Mouse (Mus musculus): ENCODE data around the gene Sympk.

The Sympk gene

DNA sequence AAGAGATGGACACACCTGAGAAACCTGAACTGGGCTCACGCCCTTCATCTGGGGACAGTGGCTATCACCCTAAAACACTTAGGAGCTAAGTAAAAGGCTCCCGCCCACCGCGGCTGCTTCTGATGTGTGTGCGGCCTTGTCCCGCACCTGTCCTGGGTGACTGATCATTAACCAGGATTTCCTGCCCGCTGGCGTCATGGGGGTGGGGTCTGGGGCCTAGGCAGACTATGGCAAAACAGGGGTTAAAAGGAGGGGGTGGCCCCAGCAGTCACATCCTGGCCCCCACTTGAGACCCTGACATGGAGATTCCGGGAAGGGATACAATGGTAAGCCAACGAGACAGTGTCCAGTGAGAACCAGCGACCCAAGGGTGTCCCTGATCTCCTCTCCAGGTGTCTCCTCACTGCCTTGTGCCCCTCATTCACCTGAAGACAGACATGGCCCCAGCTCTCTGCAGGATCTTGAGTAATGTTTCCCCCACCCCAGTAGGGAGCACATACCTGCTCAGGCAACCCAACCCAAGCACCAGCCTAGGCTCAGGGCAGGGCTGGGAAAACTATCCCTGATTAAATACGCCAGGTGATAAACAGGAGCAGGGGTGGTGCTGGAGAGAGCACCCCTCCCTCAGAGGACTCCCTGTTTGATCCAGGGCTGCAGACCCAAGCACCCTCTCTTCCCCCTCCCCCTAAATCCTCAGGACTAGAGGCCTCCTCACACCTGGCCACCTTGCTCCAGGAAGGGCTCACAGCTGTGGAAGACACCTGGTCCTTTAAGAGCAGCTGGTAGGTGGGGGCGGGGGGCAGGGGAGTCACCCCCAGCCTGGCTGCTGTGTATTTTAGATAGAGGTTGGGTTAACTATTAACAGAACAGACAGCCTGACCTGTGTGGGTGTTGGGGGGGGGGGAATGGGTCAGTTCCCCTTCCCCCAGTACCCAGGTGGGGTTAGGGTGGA, 16.9 kb upstream of the Sympk start:
- peak; percentile 44 for DNase-seq

GRCm38 (mm10) chr7:19010581-19010980, 13.6 kb upstream of the Sympk start:
- DNase-seq = no peak

DNA sequence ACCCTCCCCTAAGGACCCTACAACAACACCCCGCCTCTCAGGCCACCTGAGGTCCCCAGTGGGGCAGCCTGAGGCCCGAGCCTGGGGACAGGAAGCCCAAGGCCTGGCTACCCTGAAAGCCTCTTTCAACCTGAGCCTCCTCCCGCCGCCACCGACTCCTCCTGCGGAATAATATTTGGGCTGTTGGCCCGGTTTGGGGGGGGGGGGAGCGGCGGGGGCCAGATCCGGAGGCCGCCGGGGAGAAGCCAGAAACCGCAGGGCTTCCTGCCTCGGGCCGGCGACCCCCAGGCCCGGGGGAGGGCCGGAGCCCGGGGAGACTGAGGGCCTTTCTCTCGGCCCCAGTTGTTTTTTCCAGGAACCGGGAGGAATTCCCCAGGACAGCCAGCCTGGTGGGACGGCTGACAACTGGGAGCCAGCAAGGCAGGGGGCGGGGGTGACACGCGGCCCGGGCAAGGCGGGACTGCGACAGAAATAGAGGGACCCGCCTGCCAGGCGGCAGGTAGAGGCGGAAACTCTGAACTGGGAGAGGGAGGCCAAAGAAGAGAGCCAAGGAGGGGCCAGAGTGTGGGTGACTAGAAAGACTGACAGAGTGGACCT, 12.1 kb upstream of the Sympk start:
- peak; percentile 68 for DNase-seq

DNA sequence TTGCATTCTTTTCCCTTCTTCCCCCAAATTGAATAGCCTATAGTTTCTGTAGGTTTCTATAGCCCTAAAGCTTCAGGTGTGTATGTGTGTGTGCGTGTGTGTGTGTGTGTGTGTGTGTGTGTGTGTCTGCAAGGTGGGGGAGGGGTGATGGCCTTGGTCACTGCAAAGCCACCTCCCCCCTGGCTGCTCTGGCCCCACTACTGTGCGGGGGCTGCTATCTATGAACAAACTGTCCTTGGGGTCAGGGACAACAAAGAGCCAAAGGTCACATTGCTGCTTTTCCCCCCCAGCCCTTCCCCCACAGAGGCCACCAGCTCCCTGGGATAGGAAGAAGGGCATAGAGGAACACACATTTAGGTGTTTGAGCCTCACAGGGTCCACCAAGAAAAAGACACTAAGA, 11.3 kb upstream of the Sympk start:
- DNase-seq = no peak

- DNase-seq = no peak
These were observed 9.7 kb upstream of the Sympk start for GRCm38 (mm10) chr7:19014452-19014851.

DNA sequence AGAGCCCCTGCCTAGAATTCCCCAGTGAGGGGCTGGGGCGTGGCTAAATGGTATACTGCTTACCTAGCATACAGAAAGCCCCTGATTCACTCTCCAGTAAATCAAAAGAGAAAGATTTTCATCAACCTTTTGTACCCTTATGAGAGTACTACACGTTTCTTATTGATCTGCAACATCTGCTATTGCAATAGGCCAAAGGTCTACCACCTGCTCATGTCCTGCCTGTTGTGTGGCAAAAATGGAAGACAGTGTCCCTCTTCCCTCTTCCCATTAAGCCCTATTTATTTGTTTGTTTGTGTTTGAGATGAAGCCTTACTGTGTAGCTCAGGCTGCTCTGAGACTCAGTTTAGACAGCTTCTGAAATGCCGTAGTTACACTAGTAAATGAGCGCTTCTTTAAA, 8.1 kb upstream of the Sympk start:
- no peak for DNase-seq

DNA sequence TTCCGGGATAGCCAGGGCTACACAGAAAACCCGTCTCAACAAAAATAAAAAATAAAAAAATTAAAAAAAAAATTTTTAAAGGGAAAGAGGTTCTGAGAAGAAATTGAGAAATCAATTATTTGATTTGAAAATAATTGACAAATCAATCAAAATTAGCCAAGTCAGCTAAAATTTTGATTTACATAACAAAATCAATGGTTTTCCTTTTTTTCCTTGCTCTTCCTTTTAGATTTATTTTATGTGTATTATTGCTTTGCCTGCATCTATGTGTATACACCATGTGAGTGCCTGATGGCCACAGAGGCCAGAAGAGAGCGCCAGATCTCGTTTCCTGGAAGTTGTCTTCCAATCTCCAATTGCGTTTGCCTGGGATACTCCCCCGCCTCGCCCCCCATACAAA, 6.3 kb upstream of the Sympk start:
- DNase-seq = no peak

DNA sequence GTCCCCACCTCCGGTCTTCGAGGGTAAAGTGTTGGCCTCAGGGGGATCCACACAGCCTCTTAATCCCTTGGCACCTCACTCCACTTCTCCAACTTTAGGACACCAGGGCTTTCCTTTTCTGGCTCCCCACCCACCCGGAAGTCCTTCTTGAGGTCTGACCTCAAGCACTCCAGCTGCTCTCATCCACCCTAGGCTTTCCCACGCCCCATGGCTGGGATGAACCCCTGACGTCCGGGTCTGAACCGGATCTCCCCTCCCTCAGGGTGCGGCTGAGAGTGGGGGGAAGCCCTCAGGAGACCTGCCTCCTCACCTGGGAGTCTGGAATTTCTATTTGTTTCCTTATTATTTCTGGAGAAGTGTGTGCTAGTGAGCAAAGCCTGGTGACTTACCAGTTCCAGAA, 3.1 kb upstream of the Sympk start:
- DNase-seq = no peak

DNA sequence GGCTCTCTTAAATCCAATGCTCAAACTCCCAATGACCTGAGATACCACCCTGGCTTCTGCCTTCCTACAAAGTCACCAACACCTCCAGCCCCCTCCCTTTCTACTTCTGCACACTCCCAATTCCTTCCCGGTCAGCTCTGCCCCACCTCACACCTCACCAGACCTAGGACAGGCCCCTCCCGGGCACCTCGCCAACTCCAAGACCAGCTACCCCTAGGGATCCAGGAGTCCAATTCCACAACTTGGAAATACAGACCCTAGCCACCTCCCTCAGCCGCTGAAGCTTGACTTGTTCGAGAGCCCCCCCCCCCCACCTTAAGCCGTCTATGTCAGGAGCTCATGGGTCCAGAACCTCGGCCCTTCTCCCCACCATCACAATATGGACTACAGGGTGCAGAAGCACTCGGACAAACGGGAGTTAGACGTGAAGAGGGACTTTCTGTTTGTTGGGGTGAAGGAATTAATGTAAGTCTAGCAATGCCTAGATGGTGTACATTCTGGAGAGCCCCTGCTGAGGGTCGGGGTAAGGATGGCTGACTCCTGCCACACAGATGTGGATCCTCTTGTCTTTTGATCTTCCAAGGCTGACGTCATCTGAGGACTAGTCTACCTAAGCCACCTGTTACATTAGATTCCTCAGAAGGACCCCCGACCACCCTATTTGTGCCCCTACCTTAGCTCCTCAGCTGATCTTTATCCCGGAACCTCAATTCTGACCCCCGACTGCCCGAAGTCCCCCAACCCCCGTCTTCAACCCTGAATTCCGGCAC, 1.8 kb upstream of the Sympk start:
- DNase-seq = peak; percentile 46

DNA sequence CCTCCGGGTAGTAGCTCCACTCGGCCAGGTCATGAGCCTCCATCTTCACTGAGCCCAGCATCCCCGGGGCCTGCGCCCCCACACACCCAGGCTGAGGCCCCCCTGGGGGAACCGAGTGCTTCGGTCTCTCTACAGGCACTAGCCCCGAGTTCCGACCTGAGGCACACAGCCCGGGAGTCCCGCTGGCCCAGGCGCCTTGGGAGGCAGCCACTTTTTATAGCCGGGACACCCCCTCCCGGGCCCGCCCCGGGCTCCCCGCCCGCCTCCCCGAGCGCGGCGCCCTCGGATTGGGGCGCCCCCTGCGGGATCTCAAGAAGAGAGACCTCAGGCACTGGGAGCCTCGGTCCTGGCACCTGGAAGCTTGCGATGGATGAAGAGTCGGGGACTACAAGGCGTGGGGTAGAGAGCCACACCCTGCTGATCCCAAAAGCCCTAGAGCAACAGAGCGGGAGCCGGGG, 791 bp upstream of the Sympk start, which contains the start of gene Foxa3:
Gene Foxa3 (minus strand): TSS at position 182 of the 458 bp plus-strand sequence.
- DNase-seq = peak; percentile 63

GRCm38 (mm10) chr7:19024581-19025255, 541 bp downstream of the Sympk start:
- peak; percentile 61 for DNase-seq

DNA sequence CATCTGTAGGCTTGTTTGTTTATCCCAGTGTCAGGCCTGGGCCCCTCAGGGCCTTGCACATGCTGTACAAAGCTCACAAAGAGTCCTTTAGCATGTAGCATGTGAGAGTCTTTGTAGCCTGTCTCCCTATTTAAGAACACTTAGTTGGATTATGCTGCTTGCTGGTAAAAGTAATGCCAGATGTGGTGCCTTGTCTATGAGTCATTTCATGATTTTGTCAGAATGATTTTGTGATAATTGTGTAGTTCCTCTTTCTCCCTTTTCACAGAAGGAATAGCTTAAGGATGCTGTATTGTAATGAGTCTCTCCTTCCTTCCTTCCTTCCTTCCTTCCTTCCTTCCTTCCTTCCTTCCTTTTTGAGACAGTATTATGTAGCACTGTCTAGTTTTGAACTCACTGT, 3.9 kb downstream of the Sympk start:
- DNase-seq = no peak

DNA sequence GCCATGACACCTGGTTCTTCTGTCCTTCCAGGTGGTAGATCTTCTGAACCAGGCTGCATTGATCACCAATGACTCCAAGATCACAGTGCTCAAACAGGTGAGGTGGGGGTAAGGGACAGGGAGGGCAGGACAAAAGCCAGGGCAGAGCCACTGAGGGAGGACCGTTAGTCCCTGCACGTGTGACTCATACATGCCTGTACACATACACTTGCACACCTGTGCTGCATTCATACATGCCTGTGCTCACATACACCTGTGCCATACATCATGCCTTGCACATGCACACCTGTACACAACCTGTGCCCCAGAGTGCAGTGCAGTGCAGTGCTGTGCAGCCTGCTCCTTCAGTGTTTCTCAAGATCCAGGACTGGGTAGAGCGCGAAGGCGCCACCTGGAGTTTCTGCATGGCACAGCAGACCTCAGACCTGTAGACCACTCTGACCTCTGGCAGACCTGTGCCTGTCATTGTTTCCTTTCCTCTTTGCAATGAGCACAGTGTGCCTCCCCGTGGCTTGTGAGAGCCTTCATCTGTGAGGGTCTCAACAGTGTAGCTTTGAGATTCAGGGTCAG, 5.0 kb downstream of the Sympk start:
- DNase-seq = peak; percentile 77

- no peak for DNase-seq
These were observed 7.5 kb downstream of the Sympk start for GRCm38 (mm10) chr7:19031641-19032040.

DNA sequence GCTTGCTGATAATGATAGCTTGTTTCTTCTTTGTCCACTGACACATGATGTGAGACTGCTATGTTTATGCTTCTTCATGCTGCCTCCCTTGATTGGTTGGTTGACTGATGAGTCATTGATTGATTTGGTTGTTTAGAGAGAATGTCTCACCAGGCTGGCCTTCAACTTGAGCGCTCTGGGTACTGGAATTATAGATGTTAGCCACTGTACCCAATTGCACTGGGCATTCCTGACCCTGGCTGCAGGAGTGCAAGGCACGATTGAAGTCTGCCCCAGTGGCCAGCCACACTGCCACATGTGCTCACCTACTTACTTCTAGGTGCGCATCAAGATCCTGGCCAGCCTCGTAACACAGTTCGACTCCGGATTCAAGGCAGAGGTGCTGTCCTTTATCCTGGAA, 20.4 kb downstream of the Sympk start:
- no peak for DNase-seq

DNA sequence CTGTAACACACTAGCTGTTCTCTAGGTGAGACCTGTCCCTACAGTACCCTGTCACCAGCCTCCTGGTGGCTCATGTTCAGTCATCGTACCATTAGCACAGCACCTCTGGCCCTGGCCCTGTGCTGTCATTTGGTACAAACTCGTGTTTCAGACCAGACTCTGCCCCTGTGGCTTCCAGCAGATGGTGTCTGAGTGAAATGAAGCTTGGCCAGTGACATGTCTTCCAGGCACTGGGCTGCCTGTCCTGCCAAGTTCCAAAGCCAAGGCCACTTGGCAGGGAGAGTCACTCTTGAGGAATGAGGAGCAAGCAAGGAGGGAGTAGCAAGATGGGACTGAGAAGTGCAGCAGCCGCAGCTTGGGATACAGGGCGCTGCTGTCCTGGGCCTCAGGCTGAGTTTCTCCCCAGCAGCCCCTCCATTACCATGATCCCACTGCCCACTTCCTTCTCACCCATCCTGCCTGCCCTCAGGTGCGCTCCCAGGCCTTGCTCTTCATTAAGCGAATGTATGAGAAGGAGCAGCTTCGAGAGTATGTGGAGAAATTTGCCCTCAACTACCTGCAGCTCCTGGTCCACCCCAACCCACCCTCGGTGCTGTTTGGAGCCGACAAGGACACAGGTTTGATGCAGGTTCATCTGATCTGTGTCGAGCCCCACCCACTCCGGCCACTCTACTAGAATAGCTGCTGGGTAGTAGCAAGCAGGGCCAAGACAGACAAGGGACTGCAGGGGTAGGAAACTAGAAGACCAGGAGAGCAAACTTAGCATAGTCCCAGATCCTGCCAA, 22.3 kb downstream of the Sympk start:
- DNase-seq = no peak

- DNase-seq = no peak
These were observed 23.9 kb downstream of the Sympk start for GRCm38 (mm10) chr7:19048006-19048527.

- no peak for DNase-seq
These were observed 25.1 kb downstream of the Sympk start for GRCm38 (mm10) chr7:19049252-19049651.

GRCm38 (mm10) chr7:19050172-19050571, 26.0 kb downstream of the Sympk start:
- no peak for DNase-seq

- DNase-seq = no peak
These were observed 27.0 kb downstream of the Sympk start for GRCm38 (mm10) chr7:19051161-19051560.
